Mouse (Mus musculus) urinary bladder, postnatal 36 days (tissue): Measurements from ENCODE around the gene Gm10471.
"Not testable (repeated sequence)": the region's sequence is repeated elsewhere in the genome, so short reads cannot be mapped to it uniquely, and the experiment has no call there.

ENCODE experiments used
- DNase-seq, 2 experiments: peaks; one replicate each; pipeline ENCODE4 v3.0.0; 2022; ENCODE audit warnings: low spot score in 2 of 2, mixed read lengths in 1 of 2

The Gm10471 gene

DNA sequence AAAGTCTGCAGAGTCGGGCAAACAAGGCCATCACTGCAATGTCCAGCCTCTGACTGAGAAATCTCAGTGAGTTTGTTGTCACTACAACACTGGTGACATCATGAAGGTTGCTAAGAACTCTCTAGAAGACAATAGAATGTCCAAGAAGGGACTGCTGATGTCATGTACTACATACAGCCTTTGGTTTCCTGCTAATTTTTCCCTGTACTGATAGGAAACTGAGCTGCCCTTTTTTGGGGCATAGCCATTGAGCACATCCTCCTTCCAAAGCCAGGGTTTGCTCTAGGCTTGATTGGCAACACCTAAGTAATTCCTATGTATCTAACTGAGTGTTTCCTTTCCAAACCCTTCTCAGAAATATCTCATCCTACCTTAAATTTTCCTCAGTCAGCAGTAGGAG, at the start of gene Gm10471:
Gene Gm10471, minus strand, starts transcription at position 101 of the 400 bp plus-strand sequence.
- not testable (repeated sequence) for DNase-seq

DNA sequence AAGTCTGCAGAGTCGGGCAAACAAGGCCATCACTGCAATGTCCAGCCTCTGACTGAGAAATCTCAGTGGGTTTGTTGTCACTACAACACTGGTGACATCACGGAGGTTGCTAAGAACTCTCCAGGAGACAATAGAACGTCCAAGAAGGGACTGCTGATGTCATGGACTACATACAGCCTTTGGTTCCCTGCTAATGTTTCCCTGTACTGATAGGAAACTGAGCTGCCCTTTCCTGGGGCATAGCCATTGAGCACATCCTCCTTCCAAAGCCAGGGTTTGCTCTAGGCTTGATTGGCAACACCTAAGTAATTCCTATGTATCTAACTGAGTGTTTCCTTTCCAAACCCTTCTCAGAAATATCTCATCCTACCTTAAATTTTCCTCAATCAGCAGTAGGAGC, 32.2 kb upstream of the Gm10471 start, which contains the start of gene Gm10220:
Gene Gm10220, minus strand, starts transcription at position 101 of the 400 bp plus-strand sequence.
- not testable (repeated sequence) for DNase-seq

DNA sequence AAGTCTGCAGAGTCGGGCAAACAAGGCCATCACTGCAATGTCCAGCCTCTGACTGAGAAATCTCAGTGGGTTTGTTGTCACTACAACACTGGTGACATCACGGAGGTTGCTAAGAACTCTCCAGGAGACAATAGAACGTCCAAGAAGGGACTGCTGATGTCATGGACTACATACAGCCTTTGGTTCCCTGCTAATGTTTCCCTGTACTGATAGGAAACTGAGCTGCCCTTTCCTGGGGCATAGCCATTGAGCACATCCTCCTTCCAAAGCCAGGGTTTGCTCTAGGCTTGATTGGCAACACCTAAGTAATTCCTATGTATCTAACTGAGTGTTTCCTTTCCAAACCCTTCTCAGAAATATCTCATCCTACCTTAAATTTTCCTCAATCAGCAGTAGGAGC, 16.2 kb upstream of the Gm10471 start, which contains the start of gene 5031410I06Rik:
Gene 5031410I06Rik, minus strand, starts transcription at position 101 of the 400 bp plus-strand sequence.
- not testable (repeated sequence) for DNase-seq

DNA sequence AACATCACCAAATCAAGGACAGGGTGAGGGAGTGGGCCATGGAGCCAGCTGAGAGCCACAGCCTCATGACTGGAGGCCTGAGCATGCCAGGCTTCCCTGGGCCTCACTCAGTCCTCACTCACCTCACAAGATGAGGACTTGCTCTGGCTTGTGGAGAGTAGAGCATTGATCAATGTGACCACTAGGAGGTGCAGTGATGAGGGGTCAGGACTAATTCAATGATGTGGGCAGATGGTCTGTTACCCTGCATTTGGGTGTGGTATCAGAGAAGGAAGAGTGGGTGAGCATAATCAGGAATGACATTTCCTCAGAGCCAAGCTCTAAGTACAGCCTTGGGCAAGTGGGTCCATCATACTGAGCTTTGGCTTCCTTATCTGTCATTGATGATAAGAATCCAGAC, 10.1 kb downstream of the Gm10471 start:
- DNase-seq, result not testable (repeated sequence)

DNA sequence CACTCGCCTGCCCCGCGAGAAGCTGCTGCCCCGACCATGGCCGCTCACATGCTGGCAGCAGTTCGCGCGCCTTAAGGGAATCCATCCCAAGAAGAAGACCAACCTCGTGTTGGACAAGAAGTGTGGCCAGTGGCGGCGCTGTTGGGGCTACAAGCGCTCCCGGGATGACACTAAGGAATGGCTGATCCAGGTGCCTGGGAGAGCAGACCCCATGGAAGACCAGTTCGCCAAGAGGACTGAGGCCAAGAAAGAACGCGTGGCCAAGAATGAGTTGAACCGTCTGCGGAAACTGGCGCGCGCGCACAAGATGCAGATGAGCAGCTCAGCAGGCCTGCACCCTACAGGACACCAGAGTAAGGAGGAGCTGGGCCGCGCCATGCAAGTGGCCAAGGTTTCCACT, 18.4 kb downstream of the Gm10471 start:
- DNase-seq, result no peak

DNA sequence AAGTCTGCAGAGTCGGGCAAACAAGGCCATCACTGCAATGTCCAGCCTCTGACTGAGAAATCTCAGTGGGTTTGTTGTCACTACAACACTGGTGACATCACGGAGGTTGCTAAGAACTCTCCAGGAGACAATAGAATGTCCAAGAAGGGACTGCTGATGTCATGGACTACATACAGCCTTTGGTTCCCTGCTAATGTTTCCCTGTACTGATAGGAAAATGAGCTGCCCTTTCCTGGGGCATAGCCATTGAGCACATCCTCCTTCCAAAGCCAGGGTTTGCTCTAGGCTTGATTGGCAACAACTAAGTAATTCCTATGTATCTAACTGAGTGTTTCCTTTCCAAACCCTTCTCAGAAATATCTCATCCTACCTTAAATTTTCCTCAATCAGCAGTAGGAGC, 30.6 kb downstream of the Gm10471 start, which contains the start of gene Gm7347:
Gene Gm7347, minus strand, starts transcription at position 101 of the 400 bp plus-strand sequence.
- not testable (repeated sequence) for DNase-seq

DNA sequence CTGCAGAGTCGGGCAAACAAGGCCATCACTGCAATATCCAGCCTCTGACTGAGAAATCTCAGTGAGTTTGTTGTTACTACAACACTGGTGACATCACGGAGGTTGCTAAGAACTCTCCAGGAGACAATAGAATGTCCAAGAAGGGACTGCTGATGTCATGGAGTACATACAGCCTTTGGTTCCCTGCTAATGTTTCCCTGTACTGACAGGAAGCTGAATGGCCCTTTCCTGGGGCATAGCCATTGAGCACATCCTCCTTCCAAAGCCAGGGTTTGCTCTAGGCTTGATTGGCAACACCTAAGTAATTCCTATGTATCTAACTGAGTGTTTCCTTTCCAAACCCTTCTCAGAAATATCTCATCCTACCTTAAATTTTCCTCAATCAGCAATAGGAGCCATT, 49.6 kb downstream of the Gm10471 start, which contains the start of gene Speer4a:
Gene Speer4a, minus strand, starts transcription at position 101 of the 400 bp plus-strand sequence.
- DNase-seq, result not testable (repeated sequence)
